Mouse (Mus musculus): Measurements from ENCODE around the gene Itpr1.
"Not testable (repeated sequence)": the region's sequence is repeated elsewhere in the genome, so short reads cannot be mapped to it uniquely, and the experiment has no call there.

The Itpr1 gene

DNA sequence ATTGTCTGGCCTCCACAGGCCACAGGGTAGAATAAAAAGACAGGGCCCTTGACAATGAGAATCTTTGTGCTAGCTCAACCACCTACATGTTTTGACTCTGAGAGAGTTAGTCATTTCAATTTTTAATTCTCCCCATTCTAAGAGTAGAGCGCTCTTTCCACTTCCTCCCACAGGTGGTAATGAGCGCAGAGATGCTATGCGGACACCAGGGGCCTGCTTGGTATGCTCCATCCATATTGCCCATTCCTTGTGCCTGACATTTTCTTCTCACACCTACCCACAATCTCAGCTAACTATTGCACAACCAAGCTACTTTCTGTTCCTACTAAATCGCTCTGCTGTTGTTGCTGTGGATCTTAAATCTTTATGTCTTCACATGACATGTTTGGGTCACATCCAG is 341.5 kb downstream of the Itpr1 start:
- no peak for DNase-seq

DNA sequence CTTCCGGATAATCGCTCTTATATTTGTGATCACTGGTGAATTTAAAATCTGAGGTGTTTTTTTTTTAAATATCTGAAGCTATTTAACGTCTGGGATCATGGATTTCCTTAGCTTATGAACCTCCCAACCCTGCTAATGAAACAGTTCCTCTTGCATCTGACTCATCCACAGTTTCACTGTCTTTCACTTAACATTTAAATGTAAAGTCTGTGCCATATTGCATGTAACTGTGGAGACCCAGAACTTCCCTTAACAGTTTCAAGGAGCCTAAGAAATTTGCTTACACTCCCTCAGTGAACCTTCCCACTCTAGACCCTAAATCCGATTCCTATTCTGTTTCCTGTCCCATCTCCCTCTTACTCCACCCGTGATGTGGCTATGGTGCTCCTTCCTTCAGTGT is 342.0 kb downstream of the Itpr1 start:
- DNase-seq: no peak

DNA sequence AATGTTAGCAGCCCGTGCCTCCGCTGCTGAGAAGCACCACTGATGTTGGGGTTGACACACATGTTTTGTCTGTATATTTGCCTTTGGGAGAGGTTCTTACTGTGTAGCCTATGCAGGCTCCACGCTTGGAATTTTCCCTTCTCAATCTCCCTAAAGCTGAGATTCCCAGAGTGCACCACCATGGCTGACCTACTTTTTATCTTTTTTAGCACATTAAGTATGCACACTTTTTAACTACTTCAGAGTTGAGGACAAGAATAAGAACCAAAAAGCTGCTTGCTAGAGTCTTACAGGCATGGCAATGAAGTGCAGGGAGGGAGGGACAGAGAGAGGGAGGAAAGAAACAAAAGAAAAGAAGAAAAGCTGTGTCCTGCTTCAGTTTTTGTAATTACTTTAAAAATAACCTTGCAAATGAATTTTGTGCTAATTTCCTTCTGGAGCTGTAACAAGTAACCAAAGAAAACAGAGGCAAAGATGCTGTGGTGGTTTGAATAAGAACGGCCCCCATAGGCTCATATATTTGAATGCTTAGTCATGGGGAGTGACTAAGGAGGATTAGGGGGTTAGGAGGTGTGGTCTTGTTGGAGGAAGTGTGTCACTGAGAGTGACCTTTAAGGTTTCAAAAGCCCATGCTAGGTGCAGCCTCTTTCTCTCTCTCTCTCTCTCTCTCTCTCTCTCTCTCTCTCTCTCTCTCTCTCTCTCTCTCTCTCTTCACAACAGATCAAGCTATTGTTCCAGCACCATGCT is 344.9 kb downstream of the Itpr1 start:
- DNase-seq: no peak

GRCm38 (mm10) chr6:108559226-108559625 is 346.3 kb downstream of the Itpr1 start:
- not testable (repeated sequence) for DNase-seq

- DNase-seq: no peak
These were observed 350.1 kb downstream of the Itpr1 start for GRCm38 (mm10) chr6:108562971-108563370.

DNA sequence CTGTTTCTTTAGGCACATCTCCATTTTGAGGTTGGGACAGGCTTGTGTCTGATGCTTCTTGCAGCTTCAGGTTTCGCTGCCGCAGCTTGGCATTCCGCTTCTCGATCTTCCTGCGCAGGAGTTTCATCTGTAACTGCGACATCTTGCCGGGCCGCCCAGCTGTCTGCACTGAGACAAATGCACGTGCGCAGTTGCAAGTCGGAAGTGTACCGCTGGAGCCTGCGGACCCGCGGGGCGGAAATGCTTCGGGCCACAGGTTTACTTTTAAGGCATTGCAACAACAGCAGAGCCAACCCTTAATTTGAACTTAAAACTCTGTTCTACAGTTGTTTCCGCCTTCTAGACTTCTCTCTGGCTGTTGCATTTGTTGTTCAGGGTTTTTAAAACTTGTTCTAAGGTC is 352.6 kb downstream of the Itpr1 start:
- DNase-seq: not testable (repeated sequence)

DNA sequence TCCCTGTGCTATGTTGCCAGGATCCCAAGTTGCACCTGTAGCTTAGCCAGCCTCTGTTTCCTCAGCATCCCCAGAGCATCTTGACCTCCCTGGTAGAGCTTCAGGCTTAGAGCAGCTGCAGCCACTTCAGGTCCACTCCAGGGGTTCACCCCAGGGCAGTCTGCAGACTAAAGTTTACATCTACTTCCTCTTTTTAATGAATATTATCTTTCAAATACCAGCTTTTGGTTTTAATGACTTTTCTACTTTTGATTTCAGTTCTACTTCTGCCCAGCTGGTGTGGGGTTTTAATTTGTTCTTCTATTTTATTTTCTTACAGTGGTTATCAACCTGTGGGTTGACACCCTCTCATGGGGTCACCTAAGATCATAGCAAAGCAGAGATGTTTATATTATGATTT is 353.7 kb downstream of the Itpr1 start:
- DNase-seq: no peak

DNA sequence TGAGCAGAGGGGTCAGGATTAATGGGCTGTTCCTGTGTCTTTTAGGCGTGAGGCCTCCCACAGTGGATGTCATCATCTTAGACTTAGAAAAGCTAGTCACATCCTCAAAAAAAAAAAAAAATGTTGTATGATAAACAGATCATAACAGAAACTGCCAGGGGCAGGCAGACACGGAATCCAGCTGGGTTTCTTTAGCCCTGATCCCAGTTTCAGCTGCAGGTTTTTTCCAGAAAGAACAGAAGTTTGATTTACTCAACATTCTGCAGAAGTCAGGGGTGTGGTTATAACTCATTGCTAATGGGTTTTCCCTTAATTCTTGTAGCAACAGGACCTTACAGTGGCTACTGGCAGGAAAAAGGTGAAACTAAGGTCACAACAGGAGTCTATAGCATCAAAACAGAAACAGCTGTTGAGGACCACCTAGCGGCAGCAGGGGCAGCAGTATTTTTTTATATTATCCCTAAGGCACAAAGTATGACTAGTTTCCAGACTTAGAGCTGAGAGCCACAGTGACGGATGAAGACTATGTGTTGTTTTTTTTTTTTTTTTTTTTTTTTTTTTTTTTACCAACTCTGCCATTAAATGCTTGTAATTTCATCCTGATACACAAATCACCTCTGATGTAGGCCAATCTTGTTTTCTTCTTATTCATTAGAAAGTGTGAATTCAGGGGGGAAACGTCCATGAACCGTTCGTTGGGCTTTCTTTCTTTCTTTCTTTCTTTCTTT is 356.7 kb downstream of the Itpr1 start:
- DNase-seq: no peak

GRCm38 (mm10) chr6:108570351-108571041 is 357.6 kb downstream of the Itpr1 start:
- peak; percentile 7 for DNase-seq

GRCm38 (mm10) chr6:108571042-108571590 is 358.2 kb downstream of the Itpr1 start:
- peak; percentile 62 for DNase-seq

- no peak for DNase-seq
These were observed 359.8 kb downstream of the Itpr1 start for GRCm38 (mm10) chr6:108572646-108573045.

- no peak for DNase-seq
These were observed 364.2 kb downstream of the Itpr1 start for GRCm38 (mm10) chr6:108577056-108577455.

DNA sequence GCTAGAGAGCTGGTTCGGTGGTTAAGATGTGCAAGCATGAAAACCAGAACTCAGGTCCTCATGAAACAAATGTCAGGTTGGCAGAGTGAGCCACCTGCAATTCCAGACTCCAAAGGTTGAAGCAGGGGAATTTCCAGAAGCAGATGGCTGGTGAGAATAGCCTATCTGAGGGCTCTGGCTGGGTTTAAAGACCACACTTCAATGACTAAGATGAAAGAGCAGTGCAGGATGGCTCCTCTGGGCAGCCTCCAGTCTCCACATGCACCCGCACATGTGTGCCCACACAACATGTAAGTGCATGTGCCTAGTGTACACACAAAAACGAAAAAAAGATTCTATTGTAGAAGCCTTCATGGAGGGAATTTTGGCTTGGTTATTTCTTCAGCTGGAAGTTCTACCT is 375.5 kb downstream of the Itpr1 start:
- DNase-seq: no peak

DNA sequence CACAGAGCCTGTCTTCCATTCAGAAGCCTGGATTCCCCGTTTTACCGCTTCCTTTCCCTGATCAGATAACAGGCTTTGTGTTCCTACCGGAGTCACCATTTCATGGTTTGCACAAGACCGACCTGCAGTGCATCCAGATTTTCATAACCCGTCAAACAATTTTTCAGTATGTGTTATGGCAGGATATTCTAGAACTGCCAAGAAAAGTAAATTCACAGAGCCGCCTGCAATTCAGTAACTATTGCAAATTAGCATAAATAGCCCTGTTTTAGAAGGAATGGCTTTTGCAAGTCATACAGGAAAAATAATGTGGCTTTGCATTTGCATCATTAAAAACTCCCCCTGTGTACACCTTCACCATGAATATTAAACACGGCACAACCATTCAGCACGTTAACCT is 379.3 kb downstream of the Itpr1 start:
- no peak for DNase-seq

DNA sequence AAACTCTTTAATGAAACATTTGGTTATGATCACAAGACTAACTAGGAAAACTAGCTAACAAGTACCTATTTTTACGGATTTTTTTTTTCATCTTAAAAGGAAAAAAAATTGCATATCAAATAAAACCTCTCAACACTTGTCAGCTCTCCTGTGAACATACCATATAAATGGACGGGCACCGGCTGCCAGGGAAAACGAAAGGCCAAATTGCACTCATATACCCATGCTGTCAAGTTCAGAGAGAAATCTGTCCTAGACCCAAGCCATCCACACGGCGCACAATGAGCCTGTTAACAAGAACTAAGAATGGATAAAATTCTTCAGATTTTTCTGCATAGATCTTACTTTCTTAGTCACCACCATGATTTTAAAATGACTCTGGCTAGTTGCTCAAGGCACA is 379.7 kb downstream of the Itpr1 start:
- no peak for DNase-seq

- no peak for DNase-seq
These were observed 381.4 kb downstream of the Itpr1 start for GRCm38 (mm10) chr6:108594171-108594841.

DNA sequence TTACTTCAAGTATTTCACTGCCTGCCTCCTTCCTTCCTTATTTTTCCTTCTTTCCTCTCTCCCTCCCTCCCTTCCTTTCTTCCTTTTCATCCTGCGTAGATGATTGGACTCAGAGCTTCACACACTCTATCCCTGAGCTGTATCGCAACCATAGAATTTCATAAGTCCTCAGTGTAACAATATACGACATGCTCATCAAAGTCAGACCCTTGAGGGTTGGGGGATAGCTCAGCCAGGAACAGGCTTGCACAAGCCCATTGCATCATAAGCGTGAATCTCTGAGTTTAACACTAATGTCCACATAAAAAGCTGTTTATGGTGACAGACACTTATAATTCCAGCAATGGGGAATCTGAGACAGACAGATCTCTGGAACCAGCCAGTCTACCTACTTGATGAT is 385.8 kb downstream of the Itpr1 start:
- DNase-seq: no peak

- DNase-seq: no peak
These were observed 386.4 kb downstream of the Itpr1 start for GRCm38 (mm10) chr6:108599317-108599716.
